Mouse (Mus musculus) hematopoietic stem cell, adult 5-6 weeks (primary cell): ENCODE measurements at regions not wholly inside any gene's neighbourhood (a gene's known extent, or its start where the extent isn't known, plus 50 kb on each side); places are given as distances from the start of the nearest gene placed in this dataset.
A peak's percentile ranks its signal among the peaks of the same experiment; 100 is the strongest.

ENCODE experiments used
- ATAC-seq, 2 experiments: fragments of 125-278 bp in 1 of 2; replicated peaks in 1 of 2; 2 replicates each; pipeline ENCODE4 v1.8.0; 2016 to 2017; ENCODE audit warnings: inconsistent platforms in 2 of 2, mild to moderate bottlenecking in 2 of 2, moderate number of reproducible peaks in 2 of 2, low read depth in 1 of 2, moderate TSS enrichment in 1 of 2; ENCODE audit not compliant: low FRiP score in 2 of 2, poor library complexity in 2 of 2, severe bottlenecking in 2 of 2, insufficient read depth in 1 of 2, low TSS enrichment in 1 of 2

DNA sequence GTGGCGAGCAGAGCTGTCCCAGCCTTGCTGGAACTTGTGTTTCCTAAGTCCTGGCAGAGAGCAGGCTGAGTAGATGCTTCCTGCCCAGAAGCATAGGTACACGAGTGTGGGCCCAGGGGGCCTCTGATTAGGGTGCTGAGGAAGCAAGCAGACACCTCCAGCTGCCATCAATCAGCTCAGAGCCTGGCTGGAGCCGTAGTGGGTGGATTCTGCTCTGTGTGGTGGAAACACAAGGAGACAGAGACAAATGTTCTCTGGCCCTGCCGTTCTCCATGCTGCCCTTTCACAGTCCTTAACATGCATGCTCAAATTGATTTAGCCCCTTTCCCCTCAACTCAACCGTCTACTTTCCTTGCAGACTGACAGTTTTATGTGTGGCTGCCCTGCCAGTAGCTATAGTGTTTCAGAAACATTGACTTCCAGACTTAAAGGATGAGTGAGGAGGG is 182.5 kb upstream of the Gm5148 start:
- peak; percentile 23 to 42; a peak in 2 of 4 replicates for ATAC-seq

DNA sequence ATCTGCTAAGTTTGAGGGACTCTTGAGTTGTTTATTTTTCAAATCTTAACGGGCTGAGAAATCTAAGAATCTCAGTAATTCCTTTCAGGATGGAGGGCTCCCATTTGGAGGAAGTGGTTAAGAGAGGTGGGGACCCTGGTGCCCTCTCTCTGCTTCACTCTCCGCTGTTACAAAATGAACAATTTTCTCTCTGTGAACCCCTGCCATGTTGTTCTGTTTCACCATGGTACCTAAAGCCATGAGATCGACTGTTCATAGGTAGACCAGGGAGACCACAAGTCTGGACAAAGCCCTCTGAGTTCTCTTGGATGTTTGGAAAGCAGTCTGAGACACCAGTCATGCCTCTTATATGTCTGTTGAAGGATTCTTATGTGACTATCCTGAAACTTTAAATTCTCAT is 179.9 kb upstream of the Gm5148 start:
- no peak for ATAC-seq

GRCm38 (mm10) chr3:37903482-37903881 is 179.2 kb upstream of the Gm5148 start:
- no peak for ATAC-seq

GRCm38 (mm10) chr3:37903021-37903420 is 178.7 kb upstream of the Gm5148 start:
- no peak for ATAC-seq

DNA sequence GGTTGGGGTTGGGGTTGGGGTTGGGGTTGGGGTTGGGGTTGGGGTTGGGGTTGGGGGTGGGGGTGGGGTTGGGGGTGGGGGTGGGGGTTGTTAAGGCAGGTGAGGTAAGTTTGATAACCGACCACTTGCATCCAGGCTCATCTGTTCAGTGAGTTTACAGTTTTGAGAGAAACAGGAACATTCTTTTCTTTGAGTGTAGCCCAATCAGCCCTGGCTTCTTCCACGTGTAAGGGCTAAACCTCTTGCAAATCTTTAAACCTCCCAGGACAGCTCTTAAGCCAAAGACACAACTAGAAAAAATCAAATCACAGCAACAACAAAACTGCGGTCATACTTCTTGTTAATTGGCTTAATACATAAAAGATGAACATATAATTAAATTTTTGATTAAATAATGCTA is 173.1 kb upstream of the Gm5148 start:
- no peak for ATAC-seq

GRCm38 (mm10) chr3:37896821-37897311 is 172.6 kb upstream of the Gm5148 start:
- 0 out of 4 replicates have a peak, but pooled peaks of 1 of the 2 experiments have one; percentile 27 for ATAC-seq

- no peak for ATAC-seq
Observed at GRCm38 (mm10) chr3:37894599-37894998, 170.3 kb upstream of the Gm5148 start.

DNA sequence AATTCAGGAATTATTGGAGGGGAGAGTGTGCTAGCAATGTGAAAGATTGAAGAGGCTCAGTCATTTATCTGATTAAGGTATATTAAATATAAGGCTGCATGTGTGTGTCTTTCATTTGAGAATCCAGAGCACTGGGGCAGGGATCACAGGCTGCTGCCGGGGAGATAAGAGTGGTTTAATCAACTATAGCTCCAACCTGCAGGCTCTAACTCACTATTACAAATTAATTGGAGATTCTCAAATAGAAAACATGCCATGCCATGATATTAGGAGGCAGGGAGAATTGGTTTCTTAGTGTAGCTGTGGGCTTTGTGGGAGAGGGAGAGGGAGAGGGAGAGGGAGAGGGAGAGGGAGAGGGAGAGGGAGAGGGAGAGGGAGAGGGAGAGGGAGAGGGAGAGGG is 165.9 kb upstream of the Gm5148 start:
- no peak for ATAC-seq

- no peak for ATAC-seq
Observed at GRCm38 (mm10) chr3:37888455-37888854, 164.2 kb upstream of the Gm5148 start.

- ATAC-seq = no peak
Observed at GRCm38 (mm10) chr3:37887711-37888110, 163.4 kb upstream of the Gm5148 start.

DNA sequence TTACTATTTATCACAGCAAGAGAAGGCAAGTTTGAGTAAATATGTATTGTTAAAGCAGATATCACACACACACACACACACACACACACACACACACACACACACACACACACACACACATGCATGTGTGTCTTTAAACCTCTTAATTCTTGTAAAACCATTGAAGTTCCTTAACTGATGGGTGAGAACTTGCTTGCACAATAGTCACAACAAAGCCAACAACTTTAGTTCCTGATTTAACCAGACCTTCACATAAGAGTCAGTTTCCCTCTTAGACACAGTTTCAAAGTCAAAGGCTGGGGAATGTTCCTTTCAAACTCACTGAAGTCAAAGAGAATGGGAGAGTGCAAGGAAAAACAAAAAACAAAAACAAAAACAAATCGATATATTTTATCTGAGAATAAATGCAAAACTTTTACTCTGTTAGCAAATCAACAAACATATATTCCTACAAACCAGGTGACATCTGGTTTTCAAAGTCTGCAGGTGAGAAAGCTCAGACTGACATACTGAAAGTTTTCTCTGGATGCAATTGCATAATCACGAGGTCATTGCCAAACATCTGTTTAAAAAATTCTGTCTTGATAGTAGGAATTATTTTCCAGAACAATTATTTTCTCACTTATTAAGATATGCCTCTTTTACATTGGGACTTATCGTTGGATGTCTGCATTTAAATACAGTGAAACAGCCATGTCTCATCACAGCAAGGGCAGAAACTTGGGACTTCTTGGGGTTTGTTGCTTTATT is 162.6 kb upstream of the Gm5148 start:
- no peak for ATAC-seq

DNA sequence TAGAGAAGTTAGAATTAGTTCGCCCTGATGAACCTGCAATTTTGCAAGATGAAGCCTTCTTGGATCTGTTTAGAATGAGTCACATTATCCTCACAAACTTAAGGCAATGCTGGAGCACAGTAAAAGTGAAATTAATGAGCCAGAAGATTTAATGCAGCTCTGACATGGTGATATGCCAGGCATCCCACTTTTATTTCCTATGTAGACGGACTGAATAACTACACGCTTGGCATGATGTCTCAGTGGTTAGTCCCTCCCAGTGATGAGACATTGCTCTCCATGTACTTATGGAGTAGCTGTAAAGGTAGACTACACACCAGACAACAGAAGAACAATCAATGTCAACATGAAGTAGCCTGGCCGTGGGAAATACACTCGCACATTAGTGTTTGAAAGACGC is 161.5 kb upstream of the Gm5148 start:
- no peak for ATAC-seq

DNA sequence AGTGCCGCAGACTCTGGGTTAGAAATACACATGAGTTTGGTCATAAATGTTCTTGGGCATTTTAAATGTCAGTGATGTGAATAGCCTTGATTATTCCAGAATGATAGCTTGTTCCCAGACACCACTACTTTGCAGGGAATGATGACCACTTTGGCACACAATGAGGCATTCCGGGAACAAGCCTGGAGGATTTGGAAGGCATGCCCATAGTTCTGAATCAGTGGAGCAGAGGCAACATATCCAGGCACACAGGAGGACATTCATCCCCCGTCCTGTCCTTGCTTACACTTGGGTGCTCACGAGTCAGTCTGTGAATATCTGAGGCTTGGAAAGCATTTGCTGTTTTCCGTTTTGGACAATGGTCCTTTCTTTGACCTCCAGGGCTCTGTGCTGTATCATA is 158.1 kb upstream of the Gm5148 start:
- ATAC-seq = no peak

DNA sequence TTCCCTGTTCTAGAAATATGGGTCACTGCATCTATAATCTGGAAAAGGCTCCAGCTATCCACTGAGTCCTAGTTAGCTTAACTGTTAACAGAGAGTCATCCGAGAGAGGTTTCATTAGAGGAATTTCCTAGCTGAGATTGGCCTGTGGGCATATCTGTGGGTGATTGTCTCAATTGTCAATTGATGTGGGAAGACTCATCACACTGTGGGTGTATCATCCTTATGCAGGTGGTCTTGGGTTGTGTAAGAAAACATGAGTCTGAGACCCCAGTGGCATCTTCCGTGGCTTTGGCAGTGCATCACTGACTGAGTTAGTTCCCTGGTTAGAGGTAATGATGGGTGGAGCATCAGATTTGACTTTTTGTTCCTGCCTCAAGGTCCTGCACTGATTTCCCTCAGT is 156.7 kb upstream of the Gm5148 start:
- ATAC-seq = no peak

GRCm38 (mm10) chr3:37879056-37879455 is 154.8 kb upstream of the Gm5148 start:
- no peak for ATAC-seq

DNA sequence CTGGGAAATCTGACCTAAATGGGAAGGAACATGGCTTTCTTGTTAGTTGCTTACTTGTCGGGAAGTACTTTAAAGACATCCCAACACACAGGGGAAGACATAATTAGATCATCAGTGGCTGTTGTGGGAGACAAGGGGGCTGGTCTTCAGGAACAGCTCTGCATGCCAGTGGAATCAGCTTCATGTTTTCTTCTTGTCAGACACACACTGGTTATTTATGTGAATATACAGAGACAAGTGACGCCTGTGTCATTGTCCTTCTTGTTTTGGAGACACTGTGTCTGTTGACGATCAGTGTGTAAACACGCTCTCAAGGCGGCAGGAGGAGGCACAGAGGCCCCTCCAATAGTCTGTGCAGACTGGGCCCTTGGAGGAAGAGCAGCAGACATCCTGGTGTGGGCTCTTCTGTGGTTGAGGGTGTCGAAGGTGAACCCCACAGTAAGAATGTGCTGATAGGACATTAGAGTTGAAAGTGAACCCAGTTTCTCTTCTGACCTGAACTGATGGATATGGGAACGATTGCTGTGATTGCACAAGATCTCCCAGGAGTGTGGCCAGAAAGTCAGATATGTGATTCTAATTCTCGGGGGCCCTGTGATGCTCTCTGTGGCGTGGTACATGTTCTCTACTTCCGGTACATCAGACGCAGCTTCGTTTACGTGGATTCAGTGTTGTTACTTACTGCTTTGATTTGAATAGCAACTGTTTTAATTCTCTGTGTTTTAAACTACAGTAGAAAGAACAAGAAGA is 151.9 kb upstream of the Gm5148 start:
- no peak for ATAC-seq

GRCm38 (mm10) chr3:37875331-37876015 is 151.2 kb upstream of the Gm5148 start:
- ATAC-seq = no peak

DNA sequence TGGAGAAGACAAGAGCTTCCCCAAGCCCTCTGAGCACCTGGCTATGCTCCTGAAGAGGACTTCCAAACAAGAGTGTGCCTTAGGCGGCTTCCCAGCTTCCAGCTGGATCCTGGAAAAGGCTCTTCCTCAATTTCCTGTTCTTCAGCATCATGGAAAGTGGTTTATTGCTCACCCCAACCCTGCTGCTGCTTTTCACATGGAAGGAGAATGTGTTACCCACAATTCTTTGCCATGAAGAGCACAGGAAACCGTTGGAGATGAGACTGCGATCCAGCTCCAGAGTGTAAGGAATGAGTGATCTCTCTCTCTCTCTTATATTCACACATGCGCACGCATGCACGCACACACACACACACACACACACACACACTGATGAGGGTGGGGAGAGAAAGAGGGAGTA is 150.6 kb upstream of the Gm5148 start:
- ATAC-seq = no peak
